Mouse (Mus musculus) urinary bladder, postnatal 10 days (tissue): ENCODE measurements at regions not wholly inside any gene's neighbourhood (a gene's known extent, or its start where the extent isn't known, plus 50 kb on each side); places are given as distances from the start of the nearest gene placed in this dataset.

ENCODE experiments used
- DNase-seq: peaks from one replicate; pipeline ENCODE4 v3.0.0; 2022; ENCODE audit warnings: low spot score

DNA sequence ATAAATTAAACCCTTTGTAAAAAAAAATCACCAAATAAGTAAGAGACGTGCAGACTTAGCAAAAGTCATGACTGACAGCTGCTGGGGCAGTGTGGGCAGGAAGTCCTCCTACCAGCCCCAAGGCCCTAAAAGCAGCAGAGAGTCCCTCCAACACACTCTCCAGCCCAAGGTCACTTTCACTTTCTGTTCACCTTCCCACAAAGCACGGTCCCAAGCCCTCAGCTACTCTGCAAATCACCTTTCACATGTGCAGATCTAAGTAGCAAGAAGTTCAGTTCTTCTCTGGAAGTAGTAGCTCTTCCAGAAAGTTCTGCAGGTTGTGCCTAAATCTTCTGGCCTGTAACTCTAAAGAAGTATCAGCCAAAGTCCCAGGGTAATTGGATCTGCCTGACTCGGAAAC is 120.8 kb upstream of the Gm26657 start:
- DNase-seq: no peak

DNA sequence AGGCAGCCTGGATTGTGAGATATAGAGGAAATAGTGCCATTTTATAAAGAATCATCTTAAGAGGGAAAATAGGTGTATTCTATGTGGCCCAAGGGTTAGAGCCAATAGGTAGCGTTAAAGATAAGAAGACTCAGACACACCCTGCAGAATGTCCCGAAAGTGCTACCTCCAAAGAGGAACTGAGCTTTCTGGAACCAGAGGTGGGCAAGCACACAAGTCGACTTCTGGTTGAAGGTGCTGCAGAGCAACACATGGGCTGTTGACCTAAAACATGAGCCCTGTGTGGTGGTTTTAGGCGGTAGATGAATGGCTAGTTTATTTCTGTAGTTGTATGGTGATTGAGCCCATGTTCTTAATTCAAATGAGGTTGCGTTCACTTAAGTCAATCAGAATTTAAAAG is 121.4 kb upstream of the Gm26657 start:
- no peak for DNase-seq

DNA sequence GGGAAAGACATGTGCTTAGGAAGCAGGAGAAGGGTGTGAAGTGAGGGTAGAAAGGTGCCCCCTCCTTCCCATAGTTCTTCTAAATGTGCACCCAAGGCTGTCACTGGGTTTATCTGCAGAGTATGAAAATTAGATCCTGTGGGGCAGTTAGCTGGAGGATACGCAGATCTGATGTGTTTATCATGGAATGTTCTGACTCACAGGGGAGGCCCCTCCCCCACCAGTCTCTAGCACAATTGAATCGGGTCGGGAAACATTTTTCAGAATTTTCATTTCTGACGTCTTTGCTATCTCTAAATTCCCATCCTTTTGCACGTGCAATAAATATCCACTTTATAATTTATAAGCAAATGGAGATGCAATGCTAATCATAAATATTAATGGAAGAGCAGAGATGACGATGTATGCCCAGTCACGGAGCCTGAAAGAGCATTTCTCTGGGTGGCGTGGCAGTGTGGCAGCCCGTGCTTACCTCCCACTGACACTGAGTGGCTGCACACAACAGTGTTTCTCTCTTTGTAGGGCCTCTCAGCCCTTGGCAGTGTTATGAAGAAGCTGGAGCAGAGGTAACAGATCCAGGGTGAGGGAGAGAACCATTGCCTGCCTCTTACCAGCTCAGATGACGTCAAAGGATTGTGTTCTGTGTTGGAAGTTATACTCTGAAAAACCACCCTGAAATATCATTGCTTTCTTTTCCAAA is 122.1 kb upstream of the Gm26657 start:
- DNase-seq: no peak

DNA sequence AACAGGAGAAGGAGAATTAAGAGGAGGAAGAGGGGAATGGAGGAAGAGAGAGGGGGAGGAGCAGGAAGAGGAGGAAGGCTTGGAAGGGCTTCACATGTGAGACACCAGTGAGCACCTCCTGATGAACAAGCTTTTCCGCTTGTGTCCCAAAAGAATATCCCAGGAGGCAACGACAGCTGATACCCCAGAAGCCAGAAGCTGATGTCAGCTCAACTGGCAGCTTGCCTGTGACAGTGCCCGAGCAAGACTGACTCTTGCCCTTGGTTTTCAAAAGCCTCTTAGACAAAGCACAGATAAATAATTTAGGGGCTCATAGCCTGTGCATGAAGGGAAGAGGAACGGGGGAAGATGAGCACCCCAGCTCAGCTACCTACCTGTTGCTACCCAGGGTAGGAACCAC is 127.5 kb upstream of the Gm26657 start:
- no peak for DNase-seq

DNA sequence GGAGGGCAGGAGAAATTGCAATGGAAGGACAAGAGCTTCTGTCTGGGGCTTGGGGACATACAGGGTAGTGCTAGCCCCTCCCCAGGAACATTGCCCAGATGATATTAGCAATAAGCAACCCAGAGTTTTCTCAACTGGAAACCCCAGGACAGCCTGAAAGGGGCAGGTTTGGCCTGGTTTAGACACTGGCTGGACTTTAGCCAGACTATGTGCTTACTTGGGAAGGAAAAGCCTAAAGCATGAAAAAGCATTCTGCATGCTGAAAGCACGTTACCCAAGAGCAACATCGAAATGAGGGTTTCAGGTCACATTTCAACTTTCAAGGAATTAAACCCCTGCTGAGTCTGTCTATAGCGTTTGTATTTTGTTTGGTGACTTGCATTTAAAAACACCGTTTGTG is 128.1 kb upstream of the Gm26657 start:
- DNase-seq: no peak

DNA sequence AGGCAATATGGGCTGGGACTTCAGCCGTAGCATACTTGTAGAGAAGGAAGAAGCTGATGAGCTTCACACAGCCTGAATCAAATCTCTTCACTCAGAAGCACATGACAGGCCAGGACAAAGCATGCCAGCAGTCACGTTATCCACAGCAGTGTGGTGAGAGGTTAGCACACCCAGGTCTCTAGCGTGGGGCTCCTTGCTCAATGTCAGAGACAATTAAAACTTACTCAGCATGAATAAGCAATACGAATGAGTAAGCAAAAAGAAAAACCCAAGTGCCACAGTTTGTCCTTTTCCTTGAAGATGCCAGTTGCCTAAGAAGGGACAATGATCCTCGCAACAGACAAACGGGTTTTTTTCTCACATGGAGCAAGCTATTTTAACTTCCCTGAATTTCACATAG is 129.6 kb upstream of the Gm26657 start:
- DNase-seq: no peak

DNA sequence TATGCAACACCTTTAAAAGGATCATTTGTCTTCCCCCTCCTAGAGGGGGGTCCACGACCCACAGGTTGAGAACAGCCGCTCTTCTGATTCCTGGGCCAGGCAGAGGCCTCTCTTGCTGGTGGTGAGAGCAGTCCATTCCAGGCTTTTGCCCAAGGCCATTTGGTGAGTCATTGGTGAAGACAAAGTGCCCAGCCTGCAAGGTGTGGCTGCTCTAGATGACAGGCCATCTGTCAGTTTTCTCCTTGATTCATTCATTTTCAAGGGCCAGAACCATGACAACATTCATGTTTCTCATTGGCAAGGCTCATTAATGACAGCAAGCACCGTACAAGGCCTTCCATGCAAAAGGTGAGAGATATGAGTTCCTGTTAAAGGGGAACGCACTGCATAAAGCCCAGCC is 131.2 kb upstream of the Gm26657 start:
- DNase-seq: no peak

DNA sequence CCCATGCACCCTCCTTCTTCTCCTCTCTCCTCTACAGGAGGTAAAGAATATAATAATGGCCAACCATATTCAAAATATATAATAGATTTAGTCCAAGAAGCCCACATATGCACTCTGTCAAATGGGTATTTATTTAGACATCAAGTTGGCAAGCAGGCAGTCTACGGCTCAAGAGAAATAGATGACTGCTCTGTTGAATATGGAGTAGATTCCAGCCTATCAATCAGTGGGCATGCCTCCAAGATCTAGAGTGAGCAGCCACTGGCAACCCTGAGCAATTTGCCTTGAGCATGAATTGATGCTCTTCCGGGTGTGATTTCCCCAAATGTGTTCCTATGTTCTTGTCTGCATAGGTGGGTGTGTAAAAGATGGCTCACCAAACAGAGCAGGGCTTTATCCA is 141.5 kb upstream of the Gm26657 start:
- DNase-seq: no peak

DNA sequence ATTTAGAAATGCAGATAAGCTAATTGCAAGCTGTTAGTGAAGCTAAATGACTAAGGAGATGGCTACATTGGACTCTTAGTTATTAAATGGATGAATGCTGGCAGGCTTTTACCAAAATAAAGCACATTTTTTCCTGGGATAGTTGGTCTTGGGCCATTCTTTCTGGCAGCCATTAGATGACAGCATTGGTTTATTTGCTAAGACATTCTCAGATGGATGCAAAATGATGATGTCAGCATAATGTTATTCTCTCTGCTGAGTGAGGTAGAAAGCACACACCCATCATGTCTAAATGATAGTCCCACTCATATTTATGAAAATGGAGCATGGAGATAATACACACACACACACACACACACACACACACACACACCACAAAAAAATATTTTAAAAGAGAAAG is 141.9 kb upstream of the Gm26657 start:
- no peak for DNase-seq

DNA sequence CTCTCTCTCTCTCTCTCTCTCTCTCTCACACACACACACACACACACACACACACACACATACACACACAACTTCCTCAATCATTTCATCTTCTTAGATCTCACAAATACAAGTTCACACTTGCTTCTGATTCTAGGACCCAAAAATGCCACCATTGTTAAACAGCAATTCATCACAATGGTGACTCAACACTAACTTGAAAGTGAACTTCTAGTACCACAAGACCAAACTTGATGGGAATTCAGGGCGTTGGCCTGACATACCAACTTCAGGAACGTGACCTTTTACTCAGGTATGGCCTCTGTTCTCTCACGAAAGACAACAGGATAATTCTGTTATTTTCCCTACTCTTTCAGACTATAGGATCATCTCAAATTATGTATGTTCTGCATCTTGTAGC is 157.5 kb upstream of the Gm26657 start:
- no peak for DNase-seq

DNA sequence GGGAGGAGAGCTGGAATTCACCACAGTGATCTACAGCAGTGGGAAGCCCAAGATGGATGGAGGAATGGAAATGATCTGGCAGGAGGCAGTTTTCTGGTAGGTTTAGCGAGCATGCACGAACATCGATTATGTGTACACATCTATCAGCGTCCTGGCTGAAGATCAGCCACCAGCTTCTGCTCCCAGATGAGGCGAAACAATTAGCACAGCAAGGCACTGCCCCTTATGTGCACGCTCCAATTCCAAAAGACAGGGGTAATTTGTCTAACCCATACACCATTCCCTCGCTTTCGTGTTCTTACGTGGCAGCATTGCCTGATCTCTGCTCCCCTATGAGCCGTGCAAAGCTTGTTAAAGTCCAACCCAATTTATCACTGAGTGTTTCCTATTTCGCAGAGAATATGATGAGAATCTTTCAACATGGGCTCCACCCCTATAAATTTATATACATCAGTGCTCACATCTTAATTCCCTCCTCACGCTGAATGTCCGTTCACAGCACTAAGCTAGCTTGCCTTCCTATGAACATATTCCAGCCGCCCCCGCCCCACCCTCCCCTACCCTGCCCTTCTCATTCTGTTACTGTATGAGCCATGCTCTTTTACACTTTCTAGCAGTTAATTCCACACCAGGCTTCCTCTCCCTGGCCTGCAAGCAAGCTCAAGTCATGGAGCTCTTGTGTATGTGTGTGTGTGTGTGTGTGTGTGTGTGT is 162.9 kb upstream of the Gm26657 start:
- DNase-seq: no peak

DNA sequence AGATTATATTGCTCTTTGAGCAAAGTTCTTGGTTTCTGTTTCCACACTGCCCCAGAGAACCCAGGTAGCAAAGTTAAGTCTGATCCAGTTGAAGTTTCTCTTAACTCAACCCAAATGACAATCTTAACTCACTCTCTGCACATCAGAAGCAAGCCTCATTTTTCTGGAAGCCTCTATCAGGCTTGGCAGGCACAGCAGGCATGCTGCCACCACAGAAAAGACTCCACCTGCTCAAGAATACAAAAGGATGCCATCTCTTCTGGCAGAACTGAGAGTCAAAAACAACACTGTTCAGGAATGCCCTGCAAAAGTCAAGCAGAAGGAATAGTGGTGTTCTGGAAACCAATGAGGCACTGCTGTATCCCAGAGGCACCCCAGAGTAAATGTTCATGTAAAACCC is 187.7 kb upstream of the Gm26657 start:
- no peak for DNase-seq

DNA sequence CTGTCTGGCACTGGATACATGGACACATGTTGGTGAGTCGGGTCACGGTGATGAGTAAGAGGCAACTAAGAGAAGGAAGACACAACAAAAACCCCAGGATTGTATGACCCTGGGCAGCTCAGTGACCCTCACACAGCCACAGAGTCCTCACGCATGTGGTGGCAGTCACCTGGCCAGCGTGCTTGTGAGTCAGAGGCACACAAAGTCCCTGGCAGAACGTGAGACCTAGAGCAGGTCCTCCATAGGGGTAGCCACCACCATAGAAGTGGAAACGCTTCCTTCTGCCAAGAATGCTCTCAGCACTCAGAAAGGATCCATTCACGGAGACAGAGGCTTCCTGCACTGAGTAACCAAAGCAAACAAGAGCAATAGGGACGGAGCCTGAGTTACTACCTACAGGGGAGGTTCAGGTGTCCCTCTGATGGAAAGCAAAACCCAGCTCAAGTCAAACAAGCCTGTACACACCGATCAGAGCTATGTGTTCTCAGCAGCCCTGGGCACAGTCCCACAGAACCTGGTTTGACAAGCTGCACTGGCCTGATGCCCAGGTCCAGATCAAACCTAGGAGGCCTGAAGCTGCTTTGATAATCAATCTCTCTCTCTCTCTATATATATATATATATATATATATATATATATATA is 206.4 kb upstream of the Gm26657 start:
- DNase-seq: no peak

DNA sequence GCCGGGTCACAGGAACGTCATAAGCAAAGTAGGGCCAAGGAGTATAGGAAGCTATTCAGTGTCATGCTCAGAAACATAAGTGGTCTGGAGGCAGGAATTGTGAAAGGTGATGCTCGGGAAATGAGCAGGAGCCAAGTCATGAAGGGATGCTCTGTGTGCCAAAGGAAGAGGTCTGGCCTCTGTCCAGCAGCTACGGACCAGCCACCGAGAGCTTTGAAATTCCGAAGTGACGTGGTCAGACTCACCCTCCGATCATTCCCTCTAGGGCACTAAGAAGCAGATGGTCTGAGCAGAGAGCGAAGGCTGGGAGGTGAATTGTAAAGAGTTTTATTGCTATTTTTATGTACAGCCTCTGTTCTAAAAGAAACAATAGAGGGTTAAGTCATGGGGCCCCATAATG is 206.9 kb upstream of the Gm26657 start:
- DNase-seq: no peak

DNA sequence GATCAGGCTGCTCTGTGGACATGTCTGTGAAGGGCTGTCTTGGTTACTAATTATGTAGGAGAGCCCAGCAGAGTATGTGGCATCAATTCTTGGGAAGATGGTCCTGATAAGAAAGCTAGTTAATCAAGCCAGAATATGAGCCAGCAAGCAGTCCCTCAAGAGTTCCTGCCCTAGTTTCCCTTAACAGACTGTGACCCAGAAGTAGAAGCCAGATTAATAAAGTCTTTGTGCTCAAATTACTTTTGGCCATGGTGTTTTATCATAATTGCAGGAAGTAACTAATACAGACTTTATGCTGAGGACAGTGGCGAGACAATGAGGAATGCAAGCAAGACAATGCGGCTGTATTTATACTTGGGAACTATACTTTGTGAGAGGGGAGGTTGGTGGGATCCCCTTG is 211.3 kb upstream of the Gm26657 start:
- DNase-seq: no peak

DNA sequence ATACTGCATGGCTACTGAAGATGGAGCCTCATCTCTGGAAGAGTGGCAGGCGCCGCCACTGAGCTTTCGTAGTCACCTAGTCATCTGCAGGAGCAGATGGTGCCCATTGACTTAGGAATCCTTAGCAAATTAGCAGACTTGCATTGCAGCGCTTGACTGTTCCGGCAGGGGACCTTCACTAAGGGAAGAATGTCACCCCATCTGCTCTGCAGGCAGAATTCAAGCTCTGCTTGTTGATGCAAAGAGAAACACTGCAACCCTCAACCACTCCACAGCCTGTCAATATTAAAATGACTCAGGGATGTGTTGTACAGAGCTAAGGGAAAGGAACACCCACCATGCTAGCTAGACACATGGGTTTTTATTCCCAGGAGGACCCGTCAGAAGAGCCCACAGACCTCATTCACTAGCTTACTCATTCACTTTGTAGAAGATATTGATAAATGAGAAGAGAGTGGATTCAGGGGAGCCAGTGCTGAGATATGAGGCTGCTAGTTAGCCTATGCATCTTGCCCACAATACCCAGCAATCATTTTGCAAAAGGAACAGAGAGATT is 215.4 kb upstream of the Gm26657 start:
- no peak for DNase-seq

DNA sequence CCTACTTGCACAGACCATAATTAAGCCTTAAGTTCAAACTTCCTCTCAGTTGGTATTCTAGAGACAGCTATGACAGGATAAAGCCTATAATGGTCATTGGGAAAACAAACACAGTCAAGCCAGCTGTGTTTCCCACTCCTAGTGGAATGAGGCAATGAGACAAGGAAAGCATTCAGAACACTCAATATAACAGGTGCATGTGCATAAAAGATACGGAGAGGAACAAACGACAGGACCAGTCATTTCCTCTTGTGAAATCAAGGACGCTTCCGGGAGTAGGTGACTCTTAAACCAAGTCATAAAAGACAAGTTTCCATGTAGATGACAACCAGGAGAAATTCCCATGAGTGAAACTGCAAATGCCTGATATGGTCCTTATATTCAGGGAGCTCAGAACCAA is 232.1 kb upstream of the Gm26657 start:
- DNase-seq: no peak

DNA sequence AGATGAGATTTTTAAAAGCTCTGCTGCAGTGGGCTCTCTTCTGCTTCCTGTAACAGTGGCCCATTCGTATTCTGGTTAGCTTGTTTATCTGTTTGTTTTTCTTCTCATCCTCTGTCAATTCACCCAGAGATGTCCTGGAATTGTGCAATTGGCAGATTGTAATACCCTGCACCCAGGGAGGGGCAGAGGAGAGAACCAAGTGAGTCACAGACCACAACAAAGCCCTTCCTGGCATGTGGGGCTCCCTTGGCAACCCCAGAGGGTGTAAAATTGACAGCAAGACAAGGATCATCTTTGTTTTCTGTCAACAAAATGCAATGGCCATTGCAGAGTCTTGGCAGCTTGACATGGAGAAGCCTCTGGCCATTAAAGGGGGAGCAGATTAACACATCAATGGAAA is 233.1 kb upstream of the Gm26657 start:
- no peak for DNase-seq

DNA sequence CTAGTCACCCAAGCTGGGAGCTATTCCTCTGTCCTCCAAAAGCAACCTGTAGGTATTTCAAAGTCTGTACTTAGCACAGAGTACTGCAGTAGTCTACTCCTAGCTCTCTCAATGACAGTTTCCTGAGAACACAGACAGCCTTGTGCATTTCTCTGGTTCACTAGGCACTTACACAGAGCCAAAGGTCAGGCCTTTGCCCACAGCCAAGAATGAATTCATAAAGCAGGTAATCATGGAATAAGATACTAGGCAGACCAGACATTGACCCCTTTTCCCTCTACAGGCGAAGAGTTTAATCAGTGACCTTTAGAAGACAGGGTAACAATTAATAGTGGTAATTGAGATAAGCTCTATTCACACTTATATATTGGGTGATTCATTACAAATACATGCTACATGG is 233.8 kb upstream of the Gm26657 start:
- no peak for DNase-seq

DNA sequence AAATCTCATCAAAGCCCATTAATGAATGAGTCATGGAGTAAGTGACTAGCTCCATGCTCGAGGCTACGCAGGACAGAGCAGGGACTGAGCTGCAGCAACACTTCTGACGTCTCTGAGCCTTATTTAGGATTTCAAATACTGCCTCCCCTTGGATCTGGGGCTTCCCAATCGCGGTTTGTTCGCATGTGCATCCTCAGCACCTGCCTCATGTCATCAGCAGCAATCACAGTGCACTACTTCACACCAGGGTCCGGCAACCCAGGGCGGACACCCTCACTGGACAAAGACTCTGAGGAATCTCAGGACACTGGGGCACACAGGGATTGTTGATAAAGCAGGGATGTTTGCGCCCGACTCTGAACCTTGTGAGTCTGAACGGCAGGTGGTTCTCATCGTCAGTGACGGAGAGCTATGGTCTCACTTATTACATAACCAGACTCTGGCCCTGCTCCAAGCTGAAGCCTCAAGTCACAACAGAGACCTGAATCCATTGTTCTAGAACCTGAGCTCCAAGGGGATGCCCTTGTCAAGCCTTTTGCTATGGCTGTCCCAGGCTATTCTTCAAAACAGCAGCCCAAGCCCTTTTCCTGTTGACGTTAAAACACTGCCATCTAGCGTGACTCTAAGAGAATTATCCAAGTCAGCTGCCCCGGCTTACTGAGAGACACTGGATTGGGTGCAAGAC is 247.2 kb upstream of the Gm26657 start:
- no peak for DNase-seq

DNA sequence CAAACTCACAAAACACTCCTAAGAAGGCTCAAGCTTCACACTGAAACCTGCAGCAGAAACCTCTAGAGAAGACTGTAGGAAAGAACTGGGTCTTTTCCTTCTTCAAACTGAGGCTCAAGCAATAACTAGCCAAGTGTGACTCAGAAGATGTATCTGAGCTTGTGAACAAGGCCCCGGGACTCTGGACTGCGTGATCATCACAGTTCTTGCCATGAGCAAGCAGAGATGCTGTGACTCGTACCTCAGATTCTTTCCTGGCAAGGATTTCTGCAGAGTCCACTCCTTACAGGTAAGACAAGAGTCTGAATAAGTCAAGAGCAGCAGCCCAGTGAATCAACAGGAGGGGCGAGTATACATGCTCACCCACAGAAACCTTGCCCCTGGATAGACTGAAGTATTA is 250.5 kb upstream of the Gm26657 start:
- no peak for DNase-seq

DNA sequence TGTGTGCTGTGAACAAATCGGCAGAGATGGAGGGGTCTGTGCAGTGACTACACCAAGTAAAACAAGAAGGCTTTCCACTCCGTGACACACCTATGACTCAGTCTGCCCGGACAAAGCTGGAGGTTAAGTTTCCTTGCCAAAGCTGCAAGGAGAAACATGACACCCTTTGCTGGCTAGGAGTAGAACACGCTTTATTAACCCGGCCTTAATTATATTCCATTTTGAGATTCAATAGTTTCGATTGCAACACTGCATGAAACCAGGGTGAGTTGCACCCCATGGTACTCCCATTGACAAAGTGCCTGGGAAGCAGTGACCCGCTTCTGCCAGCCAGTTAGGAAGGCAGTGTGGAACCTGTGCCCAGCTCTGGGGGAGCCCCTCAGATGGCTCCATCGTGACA is 256.2 kb upstream of the Gm26657 start:
- DNase-seq: no peak

DNA sequence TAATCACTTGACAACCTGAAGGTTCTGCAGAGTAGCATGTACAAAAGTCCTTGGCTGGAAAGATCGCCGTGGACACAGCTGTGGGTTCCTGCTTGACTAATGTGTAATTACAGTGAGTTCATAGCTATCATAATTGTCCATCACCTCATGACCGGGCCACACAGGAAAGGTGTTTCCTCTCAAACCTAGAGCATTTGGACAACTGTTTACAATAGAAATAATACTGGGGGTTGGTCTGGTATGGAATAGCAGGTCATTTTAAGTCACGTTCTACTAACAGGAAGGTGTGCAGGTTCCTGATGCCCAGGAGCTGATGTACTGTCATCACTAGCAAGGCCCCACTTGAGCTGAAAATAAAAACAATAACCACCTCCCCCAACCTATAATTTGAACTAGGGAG is 283.1 kb upstream of the Gm26657 start:
- DNase-seq: no peak
